Mouse (Mus musculus): Measurements from ENCODE around the gene Ptma.

Ptma gene

GRCm38 (mm10) chr1:86551299-86551698 is 24.8 kb downstream of the Ptma start:
- DNase-seq (ENCODE audit: low spot score): no peak

- no peak for DNase-seq (ENCODE audit: low spot score)
Measured at GRCm38 (mm10) chr1:86551877-86552276, 25.4 kb downstream of the Ptma start.

DNA sequence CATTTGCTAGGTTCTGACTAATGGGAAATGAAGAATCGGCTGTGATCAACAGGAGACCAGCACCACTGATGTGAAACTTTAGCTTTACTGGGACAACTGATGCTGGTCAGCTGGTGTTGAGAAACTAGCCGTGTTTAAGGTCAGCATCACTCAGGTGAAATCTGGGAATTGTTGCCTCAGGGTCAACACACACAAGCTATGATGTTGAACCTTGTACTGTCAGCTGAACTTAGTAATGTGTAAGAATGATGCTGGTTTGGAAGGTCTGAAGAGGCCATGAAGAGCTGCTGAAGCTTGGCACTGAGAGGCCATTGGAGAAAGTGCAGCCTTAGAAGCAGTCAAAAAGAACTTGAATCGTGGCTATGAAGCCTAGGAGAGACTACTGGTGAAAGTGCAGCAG is 29.1 kb downstream of the Ptma start:
- no peak for DNase-seq (ENCODE audit: low spot score)

DNA sequence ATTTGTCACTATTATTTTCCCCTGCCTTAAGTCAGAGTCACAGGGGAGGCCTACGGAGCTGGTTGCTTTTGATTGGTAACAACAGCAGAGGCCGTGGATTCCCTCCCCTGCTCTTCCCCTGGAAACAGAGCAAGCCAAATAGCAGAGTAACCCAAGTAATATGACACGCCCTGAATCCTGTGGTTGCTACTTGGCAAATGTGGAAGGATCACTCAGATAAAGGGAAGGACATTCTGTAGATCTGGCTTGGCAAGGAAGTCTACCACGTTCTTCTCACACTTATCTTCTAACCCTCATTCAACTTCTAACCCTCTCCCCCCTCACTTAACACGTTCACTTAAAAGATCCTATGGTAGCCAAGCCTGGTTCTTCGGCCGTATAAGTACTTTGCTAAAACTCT is 31.3 kb downstream of the Ptma start:
- DNase-seq (ENCODE audit: low spot score): no peak

GRCm38 (mm10) chr1:86559232-86559631 is 32.7 kb downstream of the Ptma start:
- DNase-seq (ENCODE audit: low spot score): no peak

GRCm38 (mm10) chr1:86562663-86563062 is 36.1 kb downstream of the Ptma start:
- DNase-seq (ENCODE audit: low spot score): no peak

- DNase-seq (ENCODE audit: low spot score): no peak
Measured at GRCm38 (mm10) chr1:86568409-86568808, 41.9 kb downstream of the Ptma start.

- no peak for DNase-seq (ENCODE audit: low spot score)
Measured at GRCm38 (mm10) chr1:86569292-86569860, 42.9 kb downstream of the Ptma start.

DNA sequence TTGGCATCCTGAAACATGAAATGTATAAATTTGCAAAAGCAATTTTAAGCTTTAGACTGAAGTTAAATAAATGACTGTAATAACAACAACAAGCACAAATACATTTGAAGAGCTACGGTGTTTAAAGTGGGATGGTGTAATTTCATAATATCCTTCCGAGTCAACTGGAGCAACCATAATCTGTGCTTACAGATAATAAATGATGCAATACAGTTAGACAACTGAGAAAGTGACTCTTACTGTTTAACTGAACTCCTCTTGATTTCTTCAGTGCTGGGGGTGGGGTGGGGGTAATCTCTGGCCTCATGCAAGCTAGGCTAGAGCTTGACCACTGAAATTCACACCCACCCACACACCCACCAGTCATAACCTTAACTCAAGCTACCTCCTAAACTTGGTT is 44.9 kb downstream of the Ptma start:
- DNase-seq (ENCODE audit: low spot score): no peak

GRCm38 (mm10) chr1:86571941-86572340 is 45.4 kb downstream of the Ptma start:
- no peak for DNase-seq (ENCODE audit: low spot score)
